Mouse (Mus musculus): Measurements from ENCODE around the gene Camk1. TPM values are rescaled to one million over a fixed set of nuclear protein-coding genes. Genes with fewer than 3 reads are reported as not detected.
A peak's percentile ranks its signal among the peaks of the same experiment; 100 is the strongest.

The Camk1 gene
- polyA plus RNA-seq, 1 experiment from 2014 or later, result 31.5 TPM

GRCm38 (mm10) chr6:113353696-113354095 is 9.9 kb upstream of the Camk1 start:
- Histone ChIP-seq H3K4me1 (peaks cover 8% of the 10 kb centered on the region; the same call in 1 of the 2 replicates), H3K9ac (no peak overlapping the region), H3K4me2 (no peak overlapping the region), H3K36me3 (no peaks in the 10 kb centered on the region), H3K9me3 (replicated peaks) (no peaks in the 10 kb centered on the region), H3K27me3 (replicated peaks) (0 out of 2 replicates have a peak, but pooled peaks cover 5% of the 10 kb centered on the region), H3K27ac (no peak overlapping the region), H3K4me3 (no peak overlapping the region)
- ATAC-seq, result no peak
- WGBS (ENCODE audit: insufficient replicate concordance), result 48% methylated on average over 3 of the region's 3 CpGs

DNA sequence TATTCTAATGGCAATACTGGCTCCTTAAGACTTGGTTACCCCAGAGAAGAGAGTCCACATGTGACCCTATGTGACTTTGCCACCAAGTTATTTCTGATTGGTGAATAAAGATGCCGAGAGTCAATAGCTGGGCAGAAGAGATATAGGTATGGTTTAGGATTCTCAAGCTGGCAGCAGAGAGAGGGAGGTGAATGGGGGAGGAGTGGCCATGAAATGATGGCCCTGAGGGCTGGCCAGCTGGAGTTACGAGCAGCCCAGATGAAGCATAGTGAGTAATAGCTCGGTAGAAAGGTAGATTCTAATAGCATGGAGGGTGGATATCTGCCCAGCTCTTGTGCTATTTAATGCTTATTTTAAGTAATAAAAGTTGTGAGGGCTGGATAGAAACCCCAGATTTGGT is 9.0 kb upstream of the Camk1 start:
- no peak overlapping the region for H3K4me2 ChIP-seq
- 67% methylated on average over 3 of the region's 3 CpGs for WGBS (ENCODE audit: insufficient replicate concordance)
- H3K4me1 ChIP-seq, result peaks cover 8% of the 10 kb centered on the region; the same call in 1 of the 2 replicates
- H3K27ac ChIP-seq, result no peak overlapping the region
- no peak for ATAC-seq
- no peak overlapping the region for H3K4me3 ChIP-seq
- H3K27me3 ChIP-seq (replicated peaks), result 0 out of 2 replicates have a peak, but pooled peaks cover 5% of the 10 kb centered on the region
- H3K9me3 ChIP-seq (replicated peaks), result no peaks in the 10 kb centered on the region
- no peak overlapping the region for H3K9ac ChIP-seq
- H3K36me3 ChIP-seq, result no peaks in the 10 kb centered on the region

- H3K36me3 ChIP-seq, result no peaks in the 10 kb centered on the region
- peaks cover 8% of the 10 kb centered on the region; the same call in 1 of the 2 replicates for H3K4me1 ChIP-seq
- 27% methylated on average over 10 of the region's 10 CpGs for WGBS (ENCODE audit: insufficient replicate concordance)
- ATAC-seq, result no peak
- H3K4me2 ChIP-seq, result no peak overlapping the region
- H3K9me3 ChIP-seq (replicated peaks), result no peaks in the 10 kb centered on the region
- H3K27me3 ChIP-seq (replicated peaks), result 0 out of 2 replicates have a peak, but pooled peaks cover 5% of the 10 kb centered on the region
- no peak overlapping the region for H3K4me3 ChIP-seq
- no peak overlapping the region for H3K27ac ChIP-seq
- no peak overlapping the region for H3K9ac ChIP-seq
These were observed 7.9 kb upstream of the Camk1 start for GRCm38 (mm10) chr6:113351653-113352052.

DNA sequence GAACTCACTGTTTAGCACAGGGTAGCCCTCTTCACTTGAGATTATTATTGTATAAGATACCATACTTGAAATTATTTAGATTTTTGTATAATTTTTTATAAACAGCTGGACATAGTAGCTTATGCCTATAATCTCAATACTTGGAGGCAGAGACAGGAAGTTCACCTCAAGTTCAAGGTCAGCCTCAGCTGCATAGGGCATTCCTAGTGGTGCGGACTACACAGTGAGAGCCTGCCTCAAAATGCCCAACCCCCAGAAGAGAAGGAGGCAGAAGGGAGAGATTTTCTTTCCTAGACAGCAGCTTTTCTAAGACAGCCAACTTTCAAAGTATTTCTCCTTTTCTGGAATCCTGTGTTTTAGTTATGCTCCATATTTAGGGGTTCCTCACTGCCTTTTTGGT is 7.4 kb upstream of the Camk1 start:
- Histone ChIP-seq H3K9ac (no peak overlapping the region), H3K27me3 (replicated peaks) (0 out of 2 replicates have a peak, but pooled peaks cover 5% of the 10 kb centered on the region), H3K27ac (no peak overlapping the region), H3K4me2 (no peak overlapping the region), H3K9me3 (replicated peaks) (no peaks in the 10 kb centered on the region), H3K4me3 (no peak overlapping the region), H3K36me3 (no peaks in the 10 kb centered on the region), H3K4me1 (peaks cover 8% of the 10 kb centered on the region; the same call in 1 of the 2 replicates)
- no peak for ATAC-seq
- 76% methylated on average over 1 of the region's 1 CpGs for WGBS (ENCODE audit: insufficient replicate concordance)

DNA sequence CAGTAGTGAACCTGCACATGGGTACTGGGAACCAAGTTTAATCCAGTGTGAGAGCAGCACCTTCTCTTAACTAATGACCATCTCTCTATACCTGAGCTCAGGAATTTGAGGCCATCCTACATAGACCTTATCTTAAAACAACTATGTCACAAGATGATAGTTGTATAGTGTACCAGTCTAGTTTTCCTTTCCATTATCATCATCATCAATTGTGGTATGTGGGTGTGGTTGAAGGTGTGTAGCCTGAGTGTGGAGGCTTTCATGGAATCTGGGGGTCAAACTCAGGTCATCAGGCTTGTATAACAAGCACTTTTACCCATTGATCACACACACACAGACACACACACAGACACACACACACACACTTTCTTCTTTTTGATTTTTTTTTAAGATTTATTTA is 6.8 kb upstream of the Camk1 start:
- H3K4me3 ChIP-seq, result no peak overlapping the region
- H3K9me3 ChIP-seq (replicated peaks), result no peaks in the 10 kb centered on the region
- H3K27ac ChIP-seq, result no peak overlapping the region
- no peak overlapping the region for H3K4me2 ChIP-seq
- no peak for ATAC-seq
- H3K27me3 ChIP-seq (replicated peaks), result 0 out of 2 replicates have a peak, but pooled peaks cover under 1% of the 10 kb centered on the region
- no peak overlapping the region for H3K9ac ChIP-seq
- H3K36me3 ChIP-seq, result no peaks in the 10 kb centered on the region
- H3K4me1 ChIP-seq, result peaks cover 8% of the 10 kb centered on the region; the same call in 1 of the 2 replicates

DNA sequence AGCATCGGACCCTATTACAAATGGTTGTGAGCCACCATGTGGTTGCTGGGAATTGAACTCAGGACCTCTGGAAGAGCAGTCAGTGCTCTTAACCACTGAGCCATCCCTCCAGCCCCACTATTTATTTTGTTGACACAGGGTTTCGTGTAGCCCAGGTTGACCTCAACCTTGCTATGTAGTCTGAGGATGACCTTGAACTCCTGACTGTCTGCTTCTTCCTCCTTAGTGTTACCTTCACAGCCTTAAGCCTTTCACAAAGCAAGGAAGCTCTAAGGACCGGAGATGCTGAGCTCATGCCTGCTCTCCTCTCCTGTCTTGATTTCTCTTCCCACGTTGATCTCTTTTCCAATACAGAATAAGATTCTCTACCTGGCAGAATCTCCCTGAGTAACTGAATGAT is 3.1 kb upstream of the Camk1 start:
- H3K27ac ChIP-seq, result no peak overlapping the region
- H3K4me2 ChIP-seq, result no peak overlapping the region
- no peaks in the 10 kb centered on the region for H3K36me3 ChIP-seq
- no peaks in the 10 kb centered on the region for H3K27me3 ChIP-seq (replicated peaks)
- H3K9ac ChIP-seq, result no peak overlapping the region
- H3K4me1 ChIP-seq, result peaks cover 34% of the 10 kb centered on the region
- no peak overlapping the region for H3K4me3 ChIP-seq
- no peak for ATAC-seq
- 60% methylated on average over 4 of the region's 4 CpGs for WGBS (ENCODE audit: insufficient replicate concordance)
- no peaks in the 10 kb centered on the region for H3K9me3 ChIP-seq (replicated peaks)

GRCm38 (mm10) chr6:113344321-113344720 is 537 bp upstream of the Camk1 start:
- Histone ChIP-seq H3K36me3 (peaks cover 12% of the 10 kb centered on the region), H3K4me1 (peaks cover 48% of the 10 kb centered on the region), H3K27ac (no peak overlapping the region; the same call in 1 of the 2 replicates), H3K4me2 (peak overlapping the region; percentile 74), H3K4me3 (no peak overlapping the region), H3K9ac (peak overlapping the region; percentile 68; the same call in 1 of the 2 replicates), H3K27me3 (replicated peaks) (no peaks in the 10 kb centered on the region), H3K9me3 (replicated peaks) (no peaks in the 10 kb centered on the region)
- 38% methylated on average over 2 of the region's 2 CpGs for WGBS (ENCODE audit: insufficient replicate concordance)
- no peak for ATAC-seq

DNA sequence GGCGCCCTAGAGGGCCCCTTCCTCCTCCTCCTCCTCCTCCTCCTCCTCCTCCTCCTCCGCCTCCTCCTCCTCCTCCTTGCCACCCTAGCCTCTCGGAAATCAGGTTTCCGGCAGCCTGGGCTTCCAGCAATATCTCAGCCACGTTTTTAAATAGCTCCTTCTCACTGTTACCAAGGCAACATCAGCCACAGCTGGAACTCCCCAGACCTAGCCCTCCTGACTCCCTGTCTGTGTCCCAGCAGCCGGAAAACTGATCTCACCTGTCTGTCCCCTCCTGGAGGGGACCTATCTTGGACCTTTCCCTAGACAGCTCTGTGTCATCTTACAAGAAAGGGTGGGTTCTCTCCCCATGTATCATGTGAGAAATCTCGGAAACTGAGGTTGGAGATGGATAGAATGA is 1.5 kb downstream of the Camk1 start:
- ATAC-seq, result no peak
- Histone ChIP-seq H3K9ac (no peak overlapping the region), H3K27me3 (replicated peaks) (no peaks in the 10 kb centered on the region), H3K9me3 (replicated peaks) (no peaks in the 10 kb centered on the region), H3K4me2 (peak overlapping the region; percentile 74), H3K4me1 (peaks cover 51% of the 10 kb centered on the region), H3K27ac (no peak overlapping the region), H3K36me3 (peaks cover 24% of the 10 kb centered on the region), H3K4me3 (no peak overlapping the region)
- WGBS (ENCODE audit: insufficient replicate concordance), result 33% methylated on average over 4 of the region's 7 CpGs

GRCm38 (mm10) chr6:113341574-113341973 is 2.2 kb downstream of the Camk1 start:
- Histone ChIP-seq H3K4me1 (peaks cover 56% of the 10 kb centered on the region), H3K36me3 (peaks cover 24% of the 10 kb centered on the region), H3K9me3 (replicated peaks) (no peaks in the 10 kb centered on the region), H3K9ac (no peak overlapping the region), H3K4me2 (peak overlapping the region; percentile 4; the same call in 1 of the 2 replicates), H3K27me3 (replicated peaks) (no peaks in the 10 kb centered on the region), H3K4me3 (no peak overlapping the region), H3K27ac (peak overlapping the region; percentile 6; the same call in 1 of the 2 replicates)
- WGBS (ENCODE audit: insufficient replicate concordance), result 45% methylated on average over 6 of the region's 6 CpGs
- no peak for ATAC-seq

GRCm38 (mm10) chr6:113336852-113337620 is 6.7 kb downstream of the Camk1 start:
- peak; percentile 53 for ATAC-seq
- 40% methylated on average over 8 of the region's 8 CpGs for WGBS (ENCODE audit: insufficient replicate concordance)
- no peaks in the 10 kb centered on the region for H3K9me3 ChIP-seq (replicated peaks)

DNA sequence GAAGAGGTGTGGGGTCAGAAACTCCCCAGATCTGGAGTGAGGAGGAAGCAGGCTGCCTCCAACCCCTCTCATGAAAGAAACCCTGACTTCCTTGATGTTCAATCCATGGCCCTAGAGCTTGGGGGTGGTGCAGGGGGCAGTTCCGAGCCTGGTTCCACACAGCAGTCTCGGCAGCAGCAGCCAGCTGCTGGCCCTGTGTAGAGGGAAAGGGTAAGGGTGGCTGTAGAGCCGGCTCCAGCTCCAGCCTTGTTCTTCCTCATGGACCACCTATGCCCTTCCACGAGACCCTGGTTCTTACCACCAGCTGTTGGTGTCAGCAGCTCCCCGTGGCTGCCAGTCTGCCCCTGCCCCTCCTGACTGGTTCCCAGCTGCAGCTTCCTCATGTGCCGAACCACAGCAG is 9.6 kb downstream of the Camk1 start:
- Histone ChIP-seq H3K4me1 (peaks cover 17% of the 10 kb centered on the region), H3K27me3 (replicated peaks) (no peaks in the 10 kb centered on the region), H3K27ac (no peak overlapping the region), H3K9ac (no peak overlapping the region), H3K36me3 (peaks cover 71% of the 10 kb centered on the region), H3K4me3 (no peak overlapping the region), H3K4me2 (no peak overlapping the region), H3K9me3 (replicated peaks) (no peaks in the 10 kb centered on the region)
- ATAC-seq, result no peak
- WGBS (ENCODE audit: insufficient replicate concordance), result 79% methylated on average over 6 of the region's 6 CpGs

More at GRCm38 (mm10) chr6:113336852-113337620, 6.7 kb downstream of the Camk1 start:
- Histone ChIP-seq H3K4me2 (peak overlapping the region; percentile 14; the same call in 1 of the 2 replicates), H3K4me1 (peaks cover 33% of the 10 kb centered on the region), H3K4me3 (no peak overlapping the region), H3K27ac (no peak overlapping the region), H3K27me3 (replicated peaks) (no peaks in the 10 kb centered on the region), H3K36me3 (peaks cover 67% of the 10 kb centered on the region), H3K9ac (no peak overlapping the region)

GRCm38 (mm10) chr6:113333137-113333950 is 10.4 kb downstream of the Camk1 start:
- peaks cover 70% of the 10 kb centered on the region for H3K36me3 ChIP-seq
- peaks cover 25% of the 10 kb centered on the region for H3K4me1 ChIP-seq
- no peaks in the 10 kb centered on the region for H3K27me3 ChIP-seq (replicated peaks)
- H3K9me3 ChIP-seq (replicated peaks), result no peaks in the 10 kb centered on the region
- no peak for ATAC-seq
- no peak overlapping the region for H3K9ac ChIP-seq
- WGBS (ENCODE audit: insufficient replicate concordance), result 87% methylated on average over 14 of the region's 14 CpGs
- H3K27ac ChIP-seq, result no peak overlapping the region
- no peak overlapping the region for H3K4me2 ChIP-seq
- no peak overlapping the region for H3K4me3 ChIP-seq
